In the genomic region with DNA sequence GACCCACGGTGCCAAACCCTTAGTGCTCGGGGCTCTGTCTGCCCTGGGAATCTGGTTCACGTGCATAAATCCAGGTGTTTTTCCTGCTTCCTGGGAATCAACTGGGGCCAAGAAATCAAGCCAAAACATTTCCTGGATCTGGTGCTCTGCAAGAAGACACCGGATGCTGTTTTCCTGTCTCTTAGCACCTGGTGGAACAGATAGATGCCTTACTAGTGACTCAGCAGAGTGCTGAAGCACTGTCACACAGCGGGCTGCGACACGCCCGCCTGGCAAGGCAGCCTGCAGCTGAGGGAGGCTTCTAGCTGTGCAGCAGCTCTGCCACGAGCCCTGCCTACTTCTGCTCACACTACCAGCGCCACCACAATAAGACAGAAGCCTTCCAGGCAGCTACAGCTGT, we compare ENCODE assay signal across 9 mouse cellular contexts. TPM values are rescaled to one million over a fixed set of nuclear protein-coding genes. Genes with fewer than 3 reads are reported as not detected.
DNase-seq lines count a peak whose midpoint lies in the region; ATAC-seq and TF ChIP-seq lines count a peak whose summit lies in the region.
"Had no signal": no experiment of that assay in that cellular context is flagged by ENCODE, and none has a peak within 500 bp of the region (broad histone marks: within the 10 kb centered on the region; RNA-seq: fewer than 3 reads in every experiment).

No protein-coding gene starts in this region.

- no peaks in the 10 kb centered on the region for H3K27me3 ChIP-seq in hindbrain, postnatal 0 days (ENCODE audit: insufficient read depth, low read length)
- no peaks in the 10 kb centered on the region for H3K27me3 ChIP-seq in hindbrain, embryonic 10.5 days (ENCODE audit: insufficient read depth, poor library complexity, severe bottlenecking)
- H3K27me3 ChIP-seq in intestine, embryonic 16.5 days (replicated peaks; ENCODE audit: control insufficient read depth, insufficient read depth, low read length): no peaks in the 10 kb centered on the region
- H3K27me3 ChIP-seq in midbrain, postnatal 0 days (ENCODE audit: insufficient read depth, low read length): no peaks in the 10 kb centered on the region
- no peaks in the 10 kb centered on the region for H3K27me3 ChIP-seq in heart, embryonic 10.5 days (ENCODE audit: insufficient read depth, poor library complexity, severe bottlenecking)
- H3K27me3 ChIP-seq: neural tube, embryonic 12.5 days had no signal

- no peak overlapping the region for H3K9ac ChIP-seq in hindbrain, postnatal 0 days (replicated peaks; ENCODE audit: low read length)
- no peak overlapping the region for H3K9ac ChIP-seq in intestine, embryonic 16.5 days (ENCODE audit: low read depth, low read length)
- no peak overlapping the region for H3K9ac ChIP-seq in midbrain, postnatal 0 days (replicated peaks; ENCODE audit: low read length, poor library complexity, severe bottlenecking)
- H3K9ac ChIP-seq: neural tube, embryonic 12.5 days had no signal

- TF ChIP-seq CTCF in hindbrain, postnatal 0 days (IDR thresholded peaks at IDR 0.05; ENCODE audit: low read depth): no peak
- no peak for TF ChIP-seq CTCF in midbrain, postnatal 0 days (IDR thresholded peaks at IDR 0.05)

- WGBS in hindbrain, postnatal 0 days: 70% methylated on average over 10 of the region's 10 CpGs
- 80% methylated on average over 10 of the region's 10 CpGs for WGBS in hindbrain, embryonic 10.5 days
- WGBS in intestine, embryonic 16.5 days: 60% methylated on average over 10 of the region's 10 CpGs
- WGBS in midbrain, postnatal 0 days: 85% methylated on average over 10 of the region's 10 CpGs
- 77% methylated on average over 10 of the region's 10 CpGs for WGBS in heart, embryonic 10.5 days

- H3K36me3 ChIP-seq in hindbrain, postnatal 0 days (ENCODE audit: insufficient read depth, low read length): peaks cover 5% of the 10 kb centered on the region; the same call in 1 of the 2 replicates
- H3K36me3 ChIP-seq in hindbrain, embryonic 10.5 days: peaks cover 96% of the 10 kb centered on the region
- peaks cover 25% of the 10 kb centered on the region; the same call in 1 of the 2 replicates for H3K36me3 ChIP-seq in intestine, embryonic 16.5 days (ENCODE audit: control insufficient read depth, insufficient read depth, low read length)
- H3K36me3 ChIP-seq in midbrain, postnatal 0 days (ENCODE audit: insufficient read depth, low read length): peaks cover 49% of the 10 kb centered on the region
- peaks cover 98% of the 10 kb centered on the region for H3K36me3 ChIP-seq in heart, embryonic 10.5 days

- ATAC-seq in hindbrain, postnatal 0 days: 0 out of 2 replicates have a peak, but pooled peaks have one; percentile 57
- ATAC-seq in intestine, embryonic 16.5 days: peak; percentile 52; the same call in 1 of the 2 replicates
- peak; percentile 86 for ATAC-seq in megakaryocyte progenitor cell, adult 5-6 weeks (replicated peaks; ENCODE audit: poor library complexity)
- no peak for ATAC-seq in midbrain, postnatal 0 days (ENCODE audit: low FRiP score)

- H3K4me2 ChIP-seq in hindbrain, postnatal 0 days (ENCODE audit: low read depth, low read length): no peak overlapping the region
- H3K4me2 ChIP-seq in intestine, embryonic 16.5 days (ENCODE audit: low read depth, low read length): no peak overlapping the region
- H3K4me2 ChIP-seq in midbrain, postnatal 0 days (ENCODE audit: low read depth, low read length, poor library complexity, severe bottlenecking): no peak overlapping the region
- H3K4me2 ChIP-seq: neural tube, embryonic 12.5 days had no signal

- no peaks in the 10 kb centered on the region for H3K4me1 ChIP-seq in hindbrain, postnatal 0 days (ENCODE audit: insufficient read depth, low read length)
- peaks cover 7% of the 10 kb centered on the region; the same call in 1 of the 2 replicates for H3K4me1 ChIP-seq in hindbrain, embryonic 10.5 days (replicated peaks)
- H3K4me1 ChIP-seq in intestine, embryonic 16.5 days (ENCODE audit: control insufficient read depth, insufficient read depth, low read length): no peaks in the 10 kb centered on the region
- H3K4me1 ChIP-seq in midbrain, postnatal 0 days (ENCODE audit: insufficient read depth, low read length): no peaks in the 10 kb centered on the region
- H3K4me1 ChIP-seq in heart, embryonic 10.5 days: no peaks in the 10 kb centered on the region
- H3K4me1 ChIP-seq: neural tube, embryonic 12.5 days had no signal

- DNase-seq in hindbrain, postnatal 0 days (ENCODE audit: low spot score): no peak
- no peak for DNase-seq in hindbrain, embryonic 10.5 days (ENCODE audit: low spot score)
- DNase-seq in MEL-GATA-1-ER (ENCODE audit: extremely low read depth, low read depth): peak; percentile 60
- DNase-seq in midbrain, postnatal 0 days (ENCODE audit: low spot score): no peak
- no peak for DNase-seq in heart, embryonic 10.5 days (ENCODE audit: low spot score)
- DNase-seq in yolk sac, embryonic 10.5 days (ENCODE audit: low spot score): no peak

- no peak overlapping the region for H3K27ac ChIP-seq in hindbrain, postnatal 0 days
- no peak overlapping the region for H3K27ac ChIP-seq in hindbrain, embryonic 10.5 days
- H3K27ac ChIP-seq in intestine, embryonic 16.5 days (ENCODE audit: low read length): no peak overlapping the region
- H3K27ac ChIP-seq in midbrain, postnatal 0 days (ENCODE audit: low read depth, low read length): no peak overlapping the region
- no peak overlapping the region for H3K27ac ChIP-seq in heart, embryonic 10.5 days
- H3K27ac ChIP-seq: neural tube, embryonic 12.5 days had no signal

- no peak overlapping the region for H3K4me3 ChIP-seq in hindbrain, postnatal 0 days (ENCODE audit: low read length)
- H3K4me3 ChIP-seq in hindbrain, embryonic 10.5 days: no peak overlapping the region
- no peak overlapping the region for H3K4me3 ChIP-seq in intestine, embryonic 16.5 days (ENCODE audit: low read length)
- H3K4me3 ChIP-seq in midbrain, postnatal 0 days (ENCODE audit: low read depth, low read length): no peak overlapping the region
- H3K4me3 ChIP-seq in heart, embryonic 10.5 days: no peak overlapping the region
- H3K4me3 ChIP-seq: neural tube, embryonic 12.5 days had no signal

- no peaks in the 10 kb centered on the region for H3K9me3 ChIP-seq in hindbrain, postnatal 0 days (ENCODE audit: low read length)
- no peaks in the 10 kb centered on the region for H3K9me3 ChIP-seq in hindbrain, embryonic 10.5 days
- no peaks in the 10 kb centered on the region for H3K9me3 ChIP-seq in intestine, embryonic 16.5 days (ENCODE audit: control insufficient read depth, low read length)
- H3K9me3 ChIP-seq in midbrain, postnatal 0 days (ENCODE audit: low read length): no peaks in the 10 kb centered on the region
- no peaks in the 10 kb centered on the region for H3K9me3 ChIP-seq in heart, embryonic 10.5 days
- H3K9me3 ChIP-seq: neural tube, embryonic 12.5 days had no signal

RNA-seq across cellular contexts. Expression of a gene that starts 59.0 kb away (rescaled TPM):
- total RNA-seq in hindbrain, postnatal 0 days (2014; rRNA removed): 24.4 and 36.8 TPM in 2 replicates
- 139 and 151 TPM in 2 replicates for polyA plus RNA-seq in hindbrain, postnatal 0 days (2015; fragmentation: Nextera tagmentation; extraction: Ambion mirVana)
- 181 and 193 TPM in 2 replicates for polyA plus RNA-seq in hindbrain, embryonic 10.5 days (2016; fragmentation: Nextera tagmentation; extraction: Ambion mirVana)
- 124 and 133 TPM in 2 replicates for polyA plus RNA-seq in intestine, embryonic 16.5 days (2015; fragmentation: Nextera tagmentation; extraction: Ambion mirVana)
- total RNA-seq in megakaryocyte progenitor cell, adult 5-6 weeks (2015): 199 and 231 TPM in 2 replicates
- 247 and 284 TPM in 2 replicates for total RNA-seq in megakaryocyte progenitor cell, adult 5-6 weeks (2017)
- 50.4 and 57.5 TPM in 2 replicates for total RNA-seq in midbrain, postnatal 0 days (2014; rRNA removed)
- polyA plus RNA-seq in midbrain, postnatal 0 days (2015; fragmentation: Nextera tagmentation; extraction: Ambion mirVana): 140 and 142 TPM in 2 replicates
- polyA plus RNA-seq in heart, embryonic 10.5 days (2016; fragmentation: Nextera tagmentation; extraction: Ambion mirVana): 134 and 161 TPM in 2 replicates

RNA-seq across cellular contexts. Expression of a gene that starts 59.1 kb away (rescaled TPM):
- 2.1 and 2.6 TPM in 2 replicates for total RNA-seq in hindbrain, postnatal 0 days (2014; rRNA removed)
- 2.0 TPM in 2 replicates for polyA plus RNA-seq in hindbrain, postnatal 0 days (2015; fragmentation: Nextera tagmentation; extraction: Ambion mirVana)
- 0.31 and 0.33 TPM in 2 replicates for polyA plus RNA-seq in hindbrain, embryonic 10.5 days (2016; fragmentation: Nextera tagmentation; extraction: Ambion mirVana)
- 0.22 and 0.28 TPM in 2 replicates for polyA plus RNA-seq in intestine, embryonic 16.5 days (2015; fragmentation: Nextera tagmentation; extraction: Ambion mirVana)
- total RNA-seq in megakaryocyte progenitor cell, adult 5-6 weeks (2015): 0.17 TPM in 1 of 2 replicates, not detected in the other
- 0.12 and 0.84 TPM in 2 replicates for total RNA-seq in megakaryocyte progenitor cell, adult 5-6 weeks (2017)
- total RNA-seq in midbrain, postnatal 0 days (2014; rRNA removed): 1.4 and 2.2 TPM in 2 replicates
- polyA plus RNA-seq in midbrain, postnatal 0 days (2015; fragmentation: Nextera tagmentation; extraction: Ambion mirVana): 1.6 and 2.1 TPM in 2 replicates
- polyA plus RNA-seq in heart, embryonic 10.5 days (2016; fragmentation: Nextera tagmentation; extraction: Ambion mirVana): 0.06 TPM in 1 of 2 replicates, not detected in the other
